Mouse (Mus musculus) CH12.LX (cell line): ENCODE measurements around the gene Sh3bgrl2.

Source experiments
- CTCF ChIP-seq, 2 experiments: IDR thresholded peaks in 1 of 2; conservative IDR thresholded peaks in 1 of 2; 2 replicates each; pipeline ENCODE4 v1.5.1; 2011 to 2012; ENCODE audit warnings: low read depth in 2 of 2, low read length in 2 of 2, improper control_type of control experiment in 1 of 2, inconsistent platforms in 1 of 2, mild to moderate bottlenecking in 1 of 2, moderate library complexity in 1 of 2
- ELF1 ChIP-seq: IDR thresholded peaks from 2 replicates; pipeline ENCODE4 v1.6.1; 2014; ENCODE audit warnings: low read depth, mild to moderate bottlenecking, inconsistent platforms, low read length, improper control_type of control experiment
- NRF1 ChIP-seq: IDR thresholded peaks from 2 replicates; pipeline ENCODE4 v1.6.1; 2014; ENCODE audit warnings: low read depth, mild to moderate bottlenecking, inconsistent platforms, low read length, improper control_type of control experiment, moderate library complexity
- POLR2A ChIP-seq: IDR thresholded peaks from 2 replicates; pipeline ENCODE4 v1.6.1; 2011; ENCODE audit warnings: low read depth, mild to moderate bottlenecking, improper control_type of control experiment, low read length
- SIN3A ChIP-seq: IDR thresholded peaks from 2 replicates; pipeline ENCODE4 v1.6.1; 2012; ENCODE audit warnings: low read length, improper control_type of control experiment, inconsistent platforms

- TF ChIP-seq NRF1 (no peak), SIN3A (no peak), POLR2A (no peak), CTCF (conservative IDR thresholded peaks at IDR 0.05 in 1 of 2, IDR thresholded peaks at IDR 0.05 in 1 of 2; ENCODE audit: low read depth in 2 of 2, low read length in 2 of 2) (no peak), ELF1 (no peak)
Measured at GRCm38 (mm10) chr9:83599505-83599904, 51.4 kb downstream of the Sh3bgrl2 start.
